Mouse (Mus musculus) A20 (cell line): ENCODE results near the gene Lgr6.
A peak's percentile ranks its signal among the peaks of the same experiment; 100 is the strongest.

ENCODE experiments used
- DNase-seq: peaks from one replicate; pipeline ENCODE4 v3.0.0-alpha.2; 2011; ENCODE audit warnings: low read depth, low spot score

The Lgr6 gene

GRCm38 (mm10) chr1:135105124-135105523 is at the start of gene Lgr6:
Lgr6 (minus strand) TSS chr1:135105276.
- no peak for DNase-seq

- DNase-seq: peak; percentile 73
These were observed 49.4 kb upstream of the Lgr6 start for GRCm38 (mm10) chr1:135154411-135154959.

GRCm38 (mm10) chr1:135154011-135154410 is 48.9 kb upstream of the Lgr6 start:
- DNase-seq: no peak

- no peak for DNase-seq
These were observed 43.9 kb upstream of the Lgr6 start for GRCm38 (mm10) chr1:135148996-135149395.

- no peak for DNase-seq
These were observed 43.4 kb upstream of the Lgr6 start for GRCm38 (mm10) chr1:135148476-135148875.

GRCm38 (mm10) chr1:135147702-135148058 is 42.6 kb upstream of the Lgr6 start:
- no peak for DNase-seq

GRCm38 (mm10) chr1:135146946-135147701 is 42.0 kb upstream of the Lgr6 start:
- peak; percentile 83 for DNase-seq

GRCm38 (mm10) chr1:135146077-135146945 is 41.2 kb upstream of the Lgr6 start, which contains the start of gene Arl8a:
Arl8a (plus strand) TSS chr1:135146824.
- DNase-seq: peak; percentile 83

GRCm38 (mm10) chr1:135143940-135144339 is 38.9 kb upstream of the Lgr6 start:
- DNase-seq: no peak

- no peak for DNase-seq
These were observed 37.4 kb upstream of the Lgr6 start for GRCm38 (mm10) chr1:135142452-135142851.

- DNase-seq: peak; percentile 45
These were observed 34.8 kb upstream of the Lgr6 start for GRCm38 (mm10) chr1:135139906-135140305.

GRCm38 (mm10) chr1:135136500-135136899 is 31.4 kb upstream of the Lgr6 start:
- DNase-seq: peak; percentile 75

- no peak for DNase-seq
These were observed 30.2 kb upstream of the Lgr6 start for GRCm38 (mm10) chr1:135135111-135135787.

- no peak for DNase-seq
These were observed 28.8 kb upstream of the Lgr6 start for GRCm38 (mm10) chr1:135133678-135134435.

GRCm38 (mm10) chr1:135132893-135133369 is 27.9 kb upstream of the Lgr6 start:
- no peak for DNase-seq

GRCm38 (mm10) chr1:135132473-135132872 is 27.4 kb upstream of the Lgr6 start, which contains the start of gene Ptpn7:
Ptpn7 (plus strand) TSS chr1:135132700.
- DNase-seq: peak; percentile 88

GRCm38 (mm10) chr1:135131560-135131959 is 26.5 kb upstream of the Lgr6 start:
- DNase-seq: no peak

GRCm38 (mm10) chr1:135131034-135131433 is 26.0 kb upstream of the Lgr6 start:
- DNase-seq: peak; percentile 66

- no peak for DNase-seq
These were observed 25.4 kb upstream of the Lgr6 start for GRCm38 (mm10) chr1:135130376-135131018.

GRCm38 (mm10) chr1:135129543-135130183 is 24.6 kb upstream of the Lgr6 start:
- DNase-seq: no peak
